Mouse (Mus musculus): ENCODE results near the gene Rpl36al. TPM values are rescaled to one million over a fixed set of nuclear protein-coding genes. Genes with fewer than 3 reads are reported as not detected.

The Rpl36al gene
- polyA plus RNA-seq (2012), result 49.0 and 65.9 TPM in 2 replicates

- no peak for TF ChIP-seq GATA1 (IDR thresholded peaks at IDR 0.05; ENCODE audit: low read length)
Measured at GRCm38 (mm10) chr12:69183583-69184308, at the start of gene Rpl36al, which contains the start of gene Mgat2. Gene Rpl36al (minus strand): TSS chr12:69184083. Gene Mgat2 (plus strand): TSS chr12:69184157.

- no peak for TF ChIP-seq GATA1 (IDR thresholded peaks at IDR 0.05; ENCODE audit: low read length)
Measured at GRCm38 (mm10) chr12:69229251-69229650, 45.4 kb upstream of the Rpl36al start.

- TF ChIP-seq GATA1 (IDR thresholded peaks at IDR 0.05; ENCODE audit: low read length), result no peak
Measured at GRCm38 (mm10) chr12:69227776-69228466, 44.0 kb upstream of the Rpl36al start, which contains the start of gene Pole2. Gene Pole2 (minus strand): TSS chr12:69228195.

DNA sequence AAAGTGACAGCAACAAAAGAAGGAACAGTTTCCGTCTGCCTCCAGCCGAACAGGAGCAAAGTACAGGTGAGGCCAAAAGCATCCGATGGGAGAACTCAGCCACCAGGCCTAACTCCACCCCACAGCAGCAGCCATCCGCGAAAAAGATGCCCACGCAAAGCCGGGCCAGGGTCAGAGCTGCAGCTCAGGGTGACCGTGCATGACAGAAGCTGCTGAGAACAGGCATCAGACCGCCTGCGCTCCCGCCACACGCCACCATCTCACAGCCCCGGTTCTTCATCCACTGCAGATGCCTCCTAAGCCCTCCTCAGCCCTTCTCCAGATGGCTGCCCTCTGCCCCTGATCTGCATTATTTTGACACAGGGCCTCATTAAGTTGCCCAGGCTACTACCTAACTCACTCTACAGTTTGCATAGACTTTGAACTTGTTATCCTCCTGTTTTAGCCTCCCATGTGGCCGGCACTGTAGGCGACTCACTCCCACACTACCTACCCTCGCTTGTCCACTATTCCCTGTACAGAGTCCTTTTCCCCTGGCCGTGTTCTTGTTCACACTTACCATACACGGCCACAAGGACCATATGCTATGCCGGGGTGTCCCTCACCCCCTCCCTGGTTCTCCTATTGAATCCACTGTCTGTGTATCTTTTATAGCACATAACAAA lies 36.9 kb upstream of the Rpl36al start:
- no peak for TF ChIP-seq GATA1 (IDR thresholded peaks at IDR 0.05; ENCODE audit: low read length)

DNA sequence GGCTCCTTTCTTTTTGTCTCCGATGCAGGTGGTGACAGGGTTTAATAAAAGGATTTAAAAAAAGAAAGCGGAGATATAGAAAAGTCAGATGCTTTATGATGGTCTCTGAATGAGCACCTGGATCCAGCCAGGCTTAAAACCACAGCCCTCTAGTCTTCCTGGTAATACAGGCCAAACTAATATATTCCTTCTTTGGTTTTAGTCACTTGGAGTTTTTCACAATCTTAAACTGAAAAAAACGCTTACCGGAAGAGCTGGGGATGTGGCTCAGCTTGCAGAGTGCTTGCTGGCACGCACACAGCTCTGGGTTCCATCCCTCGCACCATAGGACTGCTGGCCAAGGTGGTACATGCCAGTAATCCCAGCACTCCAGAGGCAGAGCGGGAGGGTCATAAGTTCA lies 32.7 kb upstream of the Rpl36al start:
- no peak for TF ChIP-seq GATA1 (IDR thresholded peaks at IDR 0.05; ENCODE audit: low read length)

DNA sequence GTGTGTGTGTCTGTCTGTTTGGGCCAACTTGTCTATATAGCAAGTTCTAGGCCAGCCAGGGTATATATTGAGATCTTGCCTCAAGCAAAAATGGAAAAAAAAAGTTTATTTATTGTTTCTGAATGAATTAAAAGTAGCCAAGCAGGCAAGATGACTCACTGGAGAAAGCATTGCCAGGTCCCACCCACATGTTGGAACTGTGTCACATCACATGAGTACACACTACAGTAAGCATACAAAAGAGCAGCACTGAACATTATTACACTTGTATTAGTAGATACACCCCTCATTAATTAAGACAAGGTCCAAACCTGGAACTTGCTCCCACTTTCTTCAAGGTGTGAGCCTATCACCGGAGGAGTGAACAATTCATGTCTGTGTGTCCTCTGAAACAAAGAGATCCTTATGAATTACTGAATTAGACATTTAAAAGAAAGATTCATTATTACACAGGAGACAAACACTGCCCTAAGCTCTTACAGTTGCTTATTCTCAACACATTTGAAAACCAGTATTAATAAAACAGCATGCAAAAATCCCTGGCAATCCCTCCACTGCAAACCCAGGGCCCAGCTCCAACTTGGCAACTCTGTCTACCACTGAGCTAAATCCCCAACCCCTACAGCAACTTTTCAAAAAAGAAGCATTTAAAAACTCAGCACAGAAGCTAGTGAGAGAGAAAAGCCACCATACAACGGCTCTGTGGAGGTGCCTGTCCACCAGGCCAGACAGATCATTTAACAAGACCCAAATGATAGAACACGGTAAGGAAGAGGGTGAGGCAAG lies 31.3 kb upstream of the Rpl36al start:
- TF ChIP-seq GATA1 (IDR thresholded peaks at IDR 0.05; ENCODE audit: low read length), result no peak

DNA sequence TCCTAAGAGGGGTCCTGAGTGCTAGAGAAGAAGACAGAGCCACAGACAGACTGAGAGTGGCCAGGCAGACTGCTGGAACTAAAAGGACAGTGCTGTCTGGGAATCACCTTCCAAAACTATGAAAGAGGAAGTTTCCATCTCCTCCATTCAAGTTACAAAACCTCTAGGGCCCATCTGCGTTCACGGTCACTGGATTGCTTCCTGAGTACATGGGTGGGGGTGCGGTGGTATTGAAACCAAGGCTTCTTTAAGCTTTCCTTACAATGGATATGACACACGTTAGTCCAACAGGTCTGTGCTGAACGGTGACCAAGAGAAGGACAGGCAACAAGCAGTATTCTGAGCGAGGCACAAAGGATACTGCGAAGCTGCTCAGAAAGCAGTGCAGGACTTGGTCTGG lies 30.5 kb upstream of the Rpl36al start:
- no peak for TF ChIP-seq GATA1 (IDR thresholded peaks at IDR 0.05; ENCODE audit: low read length)

GRCm38 (mm10) chr12:69213186-69213777 lies 29.4 kb upstream of the Rpl36al start:
- TF ChIP-seq GATA1 (IDR thresholded peaks at IDR 0.05; ENCODE audit: low read length), result no peak

DNA sequence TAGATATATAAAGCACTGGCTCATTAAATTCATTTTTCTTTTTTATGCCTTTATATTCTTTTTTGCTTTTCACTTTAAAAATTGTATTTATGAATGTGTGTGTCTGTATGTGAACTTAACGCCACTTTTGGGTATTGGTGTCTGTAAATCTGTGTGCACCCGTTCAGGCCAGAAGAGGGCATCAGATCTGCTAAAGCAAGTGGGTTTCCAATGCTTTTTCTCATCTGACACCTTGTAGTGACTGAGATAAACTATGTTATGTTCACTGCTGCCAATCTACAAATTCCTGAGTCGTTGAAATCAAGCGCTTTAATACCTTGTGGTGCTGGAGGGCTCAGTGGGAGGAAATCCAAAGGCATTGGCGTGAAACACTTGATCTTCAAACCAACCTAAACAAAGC lies 27.2 kb upstream of the Rpl36al start:
- TF ChIP-seq GATA1 (IDR thresholded peaks at IDR 0.05; ENCODE audit: low read length), result no peak

GRCm38 (mm10) chr12:69210056-69210979 lies 26.4 kb upstream of the Rpl36al start:
- TF ChIP-seq GATA1 (IDR thresholded peaks at IDR 0.05; ENCODE audit: low read length), result no peak

GRCm38 (mm10) chr12:69208520-69208919 lies 24.6 kb upstream of the Rpl36al start:
- TF ChIP-seq GATA1 (IDR thresholded peaks at IDR 0.05; ENCODE audit: low read length), result no peak

- no peak for TF ChIP-seq GATA1 (IDR thresholded peaks at IDR 0.05; ENCODE audit: low read length)
Measured at GRCm38 (mm10) chr12:69207926-69208325, 24.0 kb upstream of the Rpl36al start.

GRCm38 (mm10) chr12:69207396-69207795 lies 23.5 kb upstream of the Rpl36al start:
- TF ChIP-seq GATA1 (IDR thresholded peaks at IDR 0.05; ENCODE audit: low read length), result no peak

Measured in G1E-ER4 (cell line).